ENCODE assay signal across 22 mouse cellular contexts in the genomic region with DNA sequence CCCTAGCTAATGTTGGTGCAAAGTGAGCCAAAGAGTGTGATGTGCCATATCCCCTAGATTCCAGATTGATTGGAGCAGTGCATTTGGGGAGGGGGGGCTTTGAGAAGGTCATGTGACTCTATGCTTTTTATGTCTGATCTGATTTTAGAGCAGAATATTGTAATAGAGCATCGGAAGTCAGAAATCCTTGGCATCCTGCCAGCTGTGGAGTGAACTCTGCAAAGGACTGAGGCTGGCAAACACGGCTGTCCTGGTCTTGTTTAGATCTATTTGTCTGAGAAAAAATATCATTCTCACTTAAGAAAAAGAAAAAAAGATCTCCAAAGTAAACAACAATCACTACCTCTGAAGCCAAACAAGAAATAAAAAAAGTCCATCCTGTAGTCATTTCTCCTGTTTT.
DNase-seq lines count a peak whose midpoint lies in the region; ATAC-seq and TF ChIP-seq lines count a peak whose summit lies in the region.
"Had no signal": no experiment of that assay in that cellular context is flagged by ENCODE, and none has a peak within 500 bp of the region (broad histone marks: within the 10 kb centered on the region; RNA-seq: fewer than 3 reads in every experiment).

No protein-coding gene starts in this region.

- H3K4me1 ChIP-seq in embryonic facial prominence, embryonic 14.5 days (ENCODE audit: control insufficient read depth, insufficient read depth, low read length): no peaks in the 10 kb centered on the region
- H3K4me1 ChIP-seq in embryonic facial prominence, embryonic 10.5 days: no peaks in the 10 kb centered on the region
- no peaks in the 10 kb centered on the region for H3K4me1 ChIP-seq in lung, embryonic 14.5 days (ENCODE audit: insufficient read depth)
- H3K4me1 ChIP-seq: heart, embryonic 13.5 days; hindbrain, embryonic 12.5 days had no signal

- peak; percentile 10 for DNase-seq in embryonic facial prominence, embryonic 14.5 days (ENCODE audit: low spot score)
- no peak for DNase-seq in embryonic facial prominence, embryonic 10.5 days (ENCODE audit: low spot score)
- peak; percentile 47 for DNase-seq in lung, embryonic 14.5 days
- no peak for DNase-seq in lung, postnatal 25 days (ENCODE audit: low spot score)
- peak; percentile 8 for DNase-seq in right cerebral cortex, postnatal 4 days
- DNase-seq in right cerebral cortex, adult 2 months (ENCODE audit: low spot score in 2 of 2): no peak
- no peak for DNase-seq in spleen, adult 12 weeks (ENCODE audit: low spot score)
- DNase-seq: B cell, adult 2 months; cerebellum, adult 11-12 months; forebrain, postnatal 0 days; gastrocnemius, postnatal 36 days; heart, adult 2 months; kidney, adult 11 months; right cerebral cortex, postnatal 25 days; thymus, adult 18-20 months; thymus, postnatal 36 days had no signal

- WGBS in embryonic facial prominence, embryonic 14.5 days: 52% methylated on average over 2 of the region's 2 CpGs
- 91% methylated on average over 2 of the region's 2 CpGs for WGBS in embryonic facial prominence, embryonic 10.5 days
- WGBS in lung, embryonic 14.5 days: 27% methylated on average over 2 of the region's 2 CpGs

- ATAC-seq in embryonic facial prominence, embryonic 14.5 days (ENCODE audit: low read depth): no peak
- ATAC-seq in lung, embryonic 14.5 days (ENCODE audit: insufficient read depth): no peak
- ATAC-seq: forebrain, postnatal 0 days; Patski had no signal

- no peak overlapping the region for H3K4me2 ChIP-seq in embryonic facial prominence, embryonic 14.5 days (ENCODE audit: low read depth, low read length)
- H3K4me2 ChIP-seq in lung, embryonic 14.5 days: no peak overlapping the region
- H3K4me2 ChIP-seq: heart, embryonic 13.5 days; hindbrain, embryonic 12.5 days had no signal

- H3K27me3 ChIP-seq in embryonic facial prominence, embryonic 14.5 days (replicated peaks; ENCODE audit: control insufficient read depth, insufficient read depth, low read length): no peaks in the 10 kb centered on the region
- no peaks in the 10 kb centered on the region for H3K27me3 ChIP-seq in embryonic facial prominence, embryonic 10.5 days (replicated peaks; ENCODE audit: low read depth, poor library complexity, severe bottlenecking)
- no peaks in the 10 kb centered on the region for H3K27me3 ChIP-seq in lung, embryonic 14.5 days (ENCODE audit: insufficient read depth, low read length)
- H3K27me3 ChIP-seq: CH12.LX; heart, embryonic 13.5 days; hindbrain, embryonic 12.5 days; Patski had no signal

- no peak overlapping the region for H3K27ac ChIP-seq in embryonic facial prominence, embryonic 14.5 days (replicated peaks; ENCODE audit: low read depth, low read length)
- no peak overlapping the region for H3K27ac ChIP-seq in embryonic facial prominence, embryonic 10.5 days (replicated peaks)
- H3K27ac ChIP-seq in lung, embryonic 14.5 days (ENCODE audit: low read depth): no peak overlapping the region
- H3K27ac ChIP-seq: heart, adult 2 months; heart, embryonic 13.5 days; hindbrain, embryonic 12.5 days; macrophage had no signal

- no peak overlapping the region for H3K4me3 ChIP-seq in embryonic facial prominence, embryonic 14.5 days (ENCODE audit: low read depth, low read length)
- H3K4me3 ChIP-seq in embryonic facial prominence, embryonic 10.5 days: no peak overlapping the region
- H3K4me3 ChIP-seq in lung, embryonic 14.5 days (ENCODE audit: low read depth, low read length): no peak overlapping the region
- H3K4me3 ChIP-seq: heart, adult 2 months; heart, embryonic 13.5 days; hindbrain, embryonic 12.5 days had no signal

- TF ChIP-seq CTCF in lung, embryonic 14.5 days (IDR thresholded peaks at IDR 0.05; ENCODE audit: low read depth): no peak

- no peak overlapping the region for H3K9ac ChIP-seq in embryonic facial prominence, embryonic 14.5 days (ENCODE audit: low read depth, low read length)
- H3K9ac ChIP-seq in lung, embryonic 14.5 days: no peak overlapping the region
- H3K9ac ChIP-seq: forebrain, postnatal 0 days; heart, embryonic 13.5 days; hindbrain, embryonic 12.5 days had no signal

- H3K36me3 ChIP-seq in embryonic facial prominence, embryonic 14.5 days (ENCODE audit: control insufficient read depth, insufficient read depth, low read length): no peaks in the 10 kb centered on the region
- H3K36me3 ChIP-seq in embryonic facial prominence, embryonic 10.5 days (replicated peaks): no peaks in the 10 kb centered on the region
- no peaks in the 10 kb centered on the region for H3K36me3 ChIP-seq in lung, embryonic 14.5 days (ENCODE audit: insufficient read depth)
- H3K36me3 ChIP-seq: G1E; heart, embryonic 13.5 days; hindbrain, embryonic 12.5 days had no signal

- H3K9me3 ChIP-seq in embryonic facial prominence, embryonic 14.5 days (ENCODE audit: control insufficient read depth, low read length): 0 out of 2 replicates have a peak, but pooled peaks cover 3% of the 10 kb centered on the region
- H3K9me3 ChIP-seq in embryonic facial prominence, embryonic 10.5 days: 0 out of 2 replicates have a peak, but pooled peaks cover 5% of the 10 kb centered on the region
- H3K9me3 ChIP-seq in lung, embryonic 14.5 days (ENCODE audit: low read depth, low read length): no peaks in the 10 kb centered on the region
- H3K9me3 ChIP-seq: hindbrain, embryonic 12.5 days had no signal

Comparison
In these comparisons a context has a peak if more than half of its experiments do, and no peak if none do; other contexts are left out.
1. DNase-seq: peak in embryonic facial prominence, embryonic 14.5 days (single experiment), lung, embryonic 14.5 days (single experiment) and right cerebral cortex, postnatal 4 days (single experiment); none in embryonic facial prominence, embryonic 10.5 days (single experiment), lung, postnatal 25 days (single experiment), right cerebral cortex, adult 2 months (0 of 2) and spleen, adult 12 weeks (single experiment).